Mouse (Mus musculus) embryonic stem cell, embryonic (primary cell): Measurements from ENCODE around the gene Ebf1.

Experiments
- CTCF ChIA-PET, 4 experiments: fragments of 300-600 bp in 2 of 4; fragments of 350-600 bp in 2 of 4; sonication (Branson Sonifier 250); formaldehyde crosslinking; loops; one replicate each; lab custom pipeline; 2022; ENCODE audit warnings: inconsistent platforms in 2 of 4; lab: Charles Lee
- POLR2A ChIA-PET, 4 experiments: fragments of 300-600 bp in 2 of 4; fragments of 350-600 bp in 2 of 4; sonication (Branson Sonifier 250); formaldehyde crosslinking; loops; one replicate each; lab custom pipeline; 2022; ENCODE audit warnings: antibody characterized with exemption in 4 of 4, inconsistent platforms in 1 of 4; lab: Charles Lee

The Ebf1 gene

DNA sequence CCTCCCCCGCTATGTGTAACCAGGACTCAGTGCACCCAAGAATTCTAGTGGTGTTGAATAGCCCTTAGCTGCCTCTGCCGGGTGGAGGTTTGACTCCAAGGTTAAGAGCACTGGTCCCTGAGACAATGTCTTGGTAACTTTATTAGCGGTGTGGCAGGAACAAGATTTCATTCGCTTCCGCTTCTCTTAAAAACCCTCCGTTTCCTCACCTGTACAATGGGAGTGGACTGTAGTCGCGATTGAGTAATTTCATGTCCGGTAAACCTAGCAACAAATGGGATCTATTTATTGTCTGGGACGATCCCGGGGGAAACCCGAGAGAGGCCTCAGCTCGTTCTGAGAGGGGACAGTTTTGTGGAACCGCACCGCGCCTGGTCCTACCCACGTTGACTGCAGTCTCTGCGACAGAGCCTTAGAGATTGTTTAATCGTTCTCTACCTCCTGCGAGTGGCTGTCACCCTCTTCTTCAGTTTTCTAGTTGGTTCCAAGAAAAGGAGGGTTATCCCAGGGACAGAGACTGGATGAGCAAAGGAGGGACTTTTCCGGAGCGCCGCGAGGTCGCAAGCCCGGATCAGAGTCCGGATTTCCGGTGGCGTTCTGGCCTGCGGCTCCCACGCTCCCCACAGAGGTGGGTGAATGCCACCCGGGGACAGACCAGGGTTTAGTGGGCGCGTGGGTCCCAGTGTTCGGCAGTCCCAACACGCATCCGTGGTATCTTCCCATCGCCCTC lies 4.3 kb upstream of the Ebf1 start:
- POLR2A ChIA-PET, result interaction anchor here in 2 of 4 experiments (0.6 to 3.6 kb wide), 11 partner anchors 9 to 427 kb away, joined by 3 to 18 read pairs (median 3); no protein-coding TSS in a partner anchor
- CTCF ChIA-PET, result interaction anchor here (0.6 to 3.0 kb wide), 17 partner anchors 9 to 1624 kb away, joined by 3 to 14 read pairs (median 4); no protein-coding TSS in a partner anchor

- ChIA-PET CTCF (interaction anchor here in 3 of 4 experiments (0.8 to 1.8 kb wide), 8 partner anchors 32 to 409 kb away, joined by 3 to 6 read pairs (median 4); no protein-coding TSS in a partner anchor), POLR2A (interaction anchor here in 2 of 4 experiments (1.0 to 3.6 kb wide), 6 partner anchors 8 to 394 kb away, joined by 3 to 18 read pairs (median 4); no protein-coding TSS in a partner anchor)
Observed at GRCm38 (mm10) chr11:44613411-44614180, 3.5 kb upstream of the Ebf1 start.

GRCm38 (mm10) chr11:44616078-44616787 lies 884 bp upstream of the Ebf1 start:
- POLR2A ChIA-PET, result interaction anchor here in 3 of 4 experiments (0.6 to 1.5 kb wide), 22 partner anchors 10 to 359 kb away, joined by 3 to 11 read pairs (median 4); no protein-coding TSS in a partner anchor
- CTCF ChIA-PET, result interaction anchor here in 1 of 4 experiments (0.6 to 1.0 kb wide), 2 partner anchors 151 to 217 kb away, joined by 3 read pairs; no protein-coding TSS in a partner anchor

- CTCF ChIA-PET, result no interaction called here
Observed at GRCm38 (mm10) chr11:44617734-44618586, 843 bp downstream of the Ebf1 start.

DNA sequence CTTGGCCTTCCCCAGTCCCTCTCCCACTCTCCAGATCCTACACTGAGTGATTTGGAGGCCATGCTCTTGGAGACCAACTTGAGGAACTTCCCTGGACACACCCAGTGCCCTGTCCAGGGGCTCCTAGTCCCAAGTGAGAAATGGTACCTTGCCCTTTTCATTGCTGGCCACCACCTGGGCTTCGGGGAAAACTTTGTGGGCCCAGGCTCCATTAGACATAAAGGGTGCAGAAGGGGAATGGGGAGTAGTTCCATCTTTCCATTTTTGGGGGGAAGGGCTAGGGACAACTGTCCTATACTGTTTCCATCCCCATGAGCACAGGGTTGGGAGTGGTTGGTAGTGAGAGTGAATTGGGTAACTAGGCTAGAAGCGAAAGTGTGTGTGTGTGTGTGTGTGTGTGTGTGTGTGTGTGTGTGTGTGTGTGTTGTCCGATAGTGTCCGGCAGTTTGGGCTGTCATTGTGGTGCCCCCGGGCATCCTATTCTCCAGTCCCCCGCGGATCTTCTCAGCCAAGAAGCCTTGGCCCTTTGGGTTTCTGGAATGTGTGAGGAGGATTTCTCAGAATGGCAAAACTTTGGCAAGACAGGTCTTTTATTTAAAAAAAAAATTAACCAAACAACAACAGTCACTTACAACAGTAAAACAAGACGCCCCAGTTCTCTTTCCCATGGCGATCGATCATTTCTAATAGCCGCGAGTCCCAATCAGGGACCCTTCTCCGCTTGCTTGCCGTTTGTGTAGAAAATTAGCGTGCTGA lies 2.2 kb downstream of the Ebf1 start:
- ChIA-PET CTCF (interaction anchor here in 1 of 4 experiments (2.1 kb wide), 1 partner anchor 8 kb away, joined by 12 read pairs; no protein-coding TSS in a partner anchor), POLR2A (interaction anchor here in 1 of 4 experiments (1.0 to 4.0 kb wide), 3 partner anchors 7 to 77 kb away, joined by 3 to 18 read pairs (median 5); no protein-coding TSS in a partner anchor)

More at GRCm38 (mm10) chr11:44617734-44618586, 843 bp downstream of the Ebf1 start:
- POLR2A ChIA-PET, result interaction anchor here in 3 of 4 experiments (0.6 to 1.5 kb wide), 16 partner anchors 8 to 399 kb away, joined by 3 to 7 read pairs (median 4); no protein-coding TSS in a partner anchor

DNA sequence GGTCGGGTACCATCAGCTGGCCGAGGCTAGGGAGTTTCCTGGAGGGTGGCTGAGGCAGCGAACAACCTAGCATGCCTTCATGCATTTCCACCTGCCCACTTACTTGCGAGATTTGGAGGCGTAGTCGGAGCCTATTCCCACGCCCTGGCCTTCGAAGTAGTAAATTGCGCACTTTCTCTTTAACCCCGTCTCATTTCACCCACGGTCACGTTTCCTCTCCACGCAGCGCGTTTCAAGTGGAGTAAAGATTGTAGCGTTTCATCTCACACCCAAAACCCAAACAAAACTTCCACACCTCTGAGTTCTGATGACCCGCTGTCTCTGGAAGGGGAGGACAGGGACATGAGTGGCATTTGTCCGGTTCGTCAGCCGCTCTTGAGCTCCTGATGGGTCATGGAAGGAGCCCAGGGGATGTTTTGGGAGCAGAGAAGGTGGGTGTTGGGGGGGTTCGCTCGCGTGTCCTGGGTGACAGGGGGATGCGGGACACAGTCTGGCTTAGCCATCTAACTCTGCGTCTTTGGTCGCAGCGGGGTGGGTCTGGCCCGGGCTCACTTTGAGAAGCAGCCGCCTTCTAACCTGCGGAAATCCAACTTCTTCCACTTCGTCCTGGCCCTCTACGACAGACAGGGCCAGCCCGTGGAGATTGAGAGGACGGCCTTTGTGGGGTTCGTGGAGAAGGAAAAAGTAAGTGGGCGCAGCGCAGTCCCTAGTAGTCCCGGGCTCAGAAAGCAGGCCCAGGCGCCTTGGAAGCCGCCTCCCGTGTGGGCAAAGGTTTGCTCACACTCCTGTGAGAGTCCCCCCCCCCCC lies 3.0 kb downstream of the Ebf1 start:
- CTCF ChIA-PET, result interaction anchor here in 1 of 4 experiments (2.1 kb wide), 1 partner anchor 9 kb away, joined by 12 read pairs; no protein-coding TSS in a partner anchor

DNA sequence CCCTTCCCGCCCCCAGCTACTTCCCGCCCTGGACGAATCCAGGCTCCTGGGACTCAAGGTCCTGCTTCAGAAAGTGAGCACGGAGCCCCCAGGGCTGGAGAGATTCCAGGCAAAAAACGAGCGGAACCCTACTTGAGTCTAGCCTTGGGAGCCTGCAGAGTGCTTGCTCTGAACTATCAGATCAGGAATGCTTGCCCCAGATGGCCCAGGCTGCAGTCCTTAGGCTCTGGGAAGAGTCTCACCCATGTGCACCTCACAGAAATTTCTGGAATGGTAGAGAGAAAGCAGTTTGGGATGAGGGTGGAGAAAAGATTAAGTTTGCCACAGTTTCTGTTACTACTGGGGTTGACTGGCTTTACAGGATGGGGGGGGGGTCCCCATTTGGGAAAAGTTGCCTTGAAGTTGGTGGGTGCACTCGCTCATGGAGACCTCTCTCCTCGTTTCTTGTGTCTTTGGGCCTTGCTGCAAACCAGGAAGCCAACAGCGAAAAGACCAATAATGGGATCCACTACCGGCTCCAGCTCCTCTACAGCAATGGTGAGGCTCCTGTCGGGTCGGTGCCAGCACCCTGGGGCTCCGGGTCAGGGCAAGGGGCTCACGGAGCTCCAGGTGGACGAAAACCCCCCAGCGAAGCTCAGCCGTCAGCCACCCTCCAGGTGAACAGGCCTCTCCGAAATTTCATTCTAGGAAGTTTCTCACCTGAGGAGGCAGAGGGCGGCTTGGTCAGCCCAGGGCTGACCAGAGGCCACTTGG lies 3.8 kb downstream of the Ebf1 start:
- POLR2A ChIA-PET, result interaction anchor here in 2 of 4 experiments (0.7 to 4.0 kb wide), 10 partner anchors 9 to 243 kb away, joined by 3 to 18 read pairs (median 4); no protein-coding TSS in a partner anchor
- CTCF ChIA-PET, result interaction anchor here in 2 of 4 experiments (2.1 to 2.3 kb wide), 2 partner anchors 9 kb away, joined by 10 to 12 read pairs; no protein-coding TSS in a partner anchor

More for the DNA sequence above, 3.0 kb downstream of the Ebf1 start:
- POLR2A ChIA-PET, result interaction anchor here in 1 of 4 experiments (0.8 to 4.0 kb wide), 5 partner anchors 8 to 244 kb away, joined by 3 to 18 read pairs (median 5); no protein-coding TSS in a partner anchor

DNA sequence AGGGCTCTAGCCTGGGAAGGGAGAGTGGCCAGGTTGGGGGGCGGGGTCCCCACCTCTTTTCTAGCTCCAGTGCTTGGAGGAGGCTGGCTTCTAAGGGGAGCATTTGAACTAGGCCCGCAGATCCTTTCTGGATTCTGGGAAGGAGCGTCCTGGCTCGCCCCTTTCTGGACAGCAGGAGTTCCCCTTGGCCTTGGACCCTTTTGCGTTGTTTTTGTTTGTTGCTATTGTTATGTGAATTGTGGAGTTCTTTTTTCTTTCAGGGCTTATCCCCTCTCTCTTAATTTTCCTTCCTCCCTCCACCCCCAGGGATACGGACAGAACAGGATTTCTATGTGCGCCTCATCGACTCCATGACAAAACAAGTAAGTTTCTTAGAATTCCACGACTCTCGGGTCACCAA lies 4.5 kb downstream of the Ebf1 start:
- CTCF ChIA-PET, result interaction anchor here in 2 of 4 experiments (2.1 to 2.3 kb wide), 2 partner anchors 10 kb away, joined by 10 to 12 read pairs; no protein-coding TSS in a partner anchor
- POLR2A ChIA-PET, result interaction anchor here in 2 of 4 experiments (0.7 to 4.0 kb wide), 6 partner anchors 9 to 125 kb away, joined by 3 to 18 read pairs (median 5); no protein-coding TSS in a partner anchor

GRCm38 (mm10) chr11:44622023-44622731 lies 5.1 kb downstream of the Ebf1 start:
- CTCF ChIA-PET, result interaction anchor here in 2 of 4 experiments (0.5 to 2.3 kb wide), 3 partner anchors 11 to 60 kb away, joined by 3 to 10 read pairs (median 4); no protein-coding TSS in a partner anchor
- POLR2A ChIA-PET, result interaction anchor here in 2 of 4 experiments (0.9 to 4.0 kb wide), 10 partner anchors 10 to 366 kb away, joined by 3 to 18 read pairs (median 4); no protein-coding TSS in a partner anchor

DNA sequence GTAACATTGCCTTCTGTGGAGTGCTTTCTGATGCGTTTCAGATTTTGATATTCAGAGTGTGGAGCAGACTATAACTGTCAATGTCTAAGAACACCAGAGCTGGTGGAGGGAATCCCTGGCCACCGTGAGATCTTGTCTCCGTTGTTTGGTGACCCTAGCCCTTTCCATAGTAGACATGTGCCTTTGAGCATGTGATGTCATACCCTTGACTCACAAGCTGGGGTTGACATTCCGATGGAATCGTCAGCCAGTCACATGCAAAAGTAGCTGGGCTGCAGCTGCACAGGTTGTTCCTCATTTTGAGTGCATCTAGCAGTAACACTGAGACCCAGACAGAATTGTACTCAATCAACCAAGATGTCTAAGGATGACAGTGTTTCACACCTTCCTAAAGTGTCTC lies 7.4 kb downstream of the Ebf1 start:
- CTCF ChIA-PET, result interaction anchor here in 1 of 4 experiments (0.5 kb wide), 1 partner anchor 13 kb away, joined by 11 read pairs; no protein-coding TSS in a partner anchor
- POLR2A ChIA-PET, result interaction anchor here in 1 of 4 experiments (1.2 to 1.7 kb wide), 3 partner anchors 12 to 375 kb away, joined by 3 to 7 read pairs (median 4); no protein-coding TSS in a partner anchor

DNA sequence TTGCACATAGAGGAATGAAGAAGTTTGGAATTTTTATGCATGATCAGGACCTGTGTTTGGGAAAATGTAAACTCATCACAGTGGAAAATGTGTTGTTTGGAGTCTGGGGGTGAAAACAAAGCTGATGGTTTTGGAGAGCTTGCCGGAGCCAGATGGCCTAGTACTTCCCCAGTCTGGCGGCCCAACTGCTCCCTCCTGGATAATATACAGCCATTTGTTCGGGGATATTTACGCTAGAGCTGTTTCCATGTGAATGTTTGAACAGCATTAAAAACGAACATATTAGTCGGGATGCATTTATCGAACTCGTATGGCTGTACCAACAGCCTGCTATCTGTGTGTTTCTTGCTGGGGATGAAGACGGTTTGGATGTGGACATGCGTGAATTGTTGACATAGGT lies 8.9 kb downstream of the Ebf1 start:
- ChIA-PET CTCF (interaction anchor here in 1 of 4 experiments (0.6 kb wide), 1 partner anchor 401 kb away, joined by 8 read pairs; no protein-coding TSS in a partner anchor), POLR2A (interaction anchor here in 2 of 4 experiments (1.0 to 1.8 kb wide), 7 partner anchors 9 to 141 kb away, joined by 3 to 7 read pairs (median 5); partner anchors contain the start of gene Ebf1 (in 1 of the 2))

DNA sequence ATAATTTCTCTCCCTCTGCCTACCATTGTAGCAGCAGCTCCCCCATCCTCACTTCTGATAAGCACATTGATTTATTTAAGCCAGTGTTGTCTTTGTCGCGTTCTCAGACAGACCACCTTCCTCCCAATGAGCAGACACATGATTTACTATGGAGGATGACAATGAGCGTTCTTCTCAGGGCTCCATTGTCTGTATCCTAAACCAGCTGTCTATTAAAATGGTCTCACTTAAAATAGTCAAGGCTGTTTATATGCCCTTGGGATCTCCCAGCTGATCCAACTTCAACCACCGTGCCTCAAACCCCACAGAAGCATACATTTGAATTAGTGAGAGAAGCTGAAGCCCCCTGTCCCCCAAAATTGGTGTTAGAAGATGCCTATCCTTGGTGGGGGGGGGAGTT lies 11.3 kb downstream of the Ebf1 start:
- ChIA-PET POLR2A (interaction anchor here in 2 of 4 experiments (0.6 to 1.6 kb wide), 4 partner anchors 12 to 139 kb away, joined by 3 to 6 read pairs (median 3); partner anchors contain the start of gene Ebf1 (in 1 of the 2)), CTCF (interaction anchor here in 1 of 4 experiments (0.6 to 0.7 kb wide), 2 partner anchors 390 to 953 kb away, joined by 3 read pairs; no protein-coding TSS in a partner anchor)
